Mouse (Mus musculus): ENCODE measurements at regions not wholly inside any gene's neighbourhood (a gene's known extent, or its start where the extent isn't known, plus 50 kb on each side); places are given as distances from the start of the nearest gene placed in this dataset.

- no peak for DNase-seq (ENCODE audit: low spot score)
These were observed 65.7 kb upstream of the Acsl4 start for GRCm38 (mm10) chrX:142456022-142456421.

GRCm38 (mm10) chrX:142464174-142464573, 73.8 kb upstream of the Acsl4 start:
- DNase-seq (ENCODE audit: low spot score): no peak

- no peak for DNase-seq (ENCODE audit: low spot score)
These were observed 74.4 kb upstream of the Acsl4 start for GRCm38 (mm10) chrX:142464756-142465155.

DNA sequence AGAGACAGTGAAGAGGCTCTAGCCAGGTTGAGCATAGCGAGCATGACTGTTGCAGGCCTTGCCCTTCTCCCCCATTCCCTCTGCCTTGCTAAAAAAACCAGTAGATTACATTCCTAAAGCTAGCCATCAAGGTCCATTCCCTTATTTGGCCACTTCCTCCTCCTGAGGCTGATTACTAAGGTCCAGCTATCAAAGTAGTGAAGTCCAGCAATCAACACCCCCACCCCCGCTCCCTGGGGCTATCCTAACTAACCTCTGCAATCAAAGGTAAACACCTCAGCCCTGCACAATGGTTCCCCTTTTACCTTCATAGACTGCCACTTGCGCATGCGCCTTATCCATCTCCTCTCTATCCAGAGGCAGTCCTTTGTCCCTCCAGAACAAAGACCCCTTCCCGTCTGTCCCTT, 77.5 kb upstream of the Acsl4 start:
- no peak for DNase-seq (ENCODE audit: low spot score)

DNA sequence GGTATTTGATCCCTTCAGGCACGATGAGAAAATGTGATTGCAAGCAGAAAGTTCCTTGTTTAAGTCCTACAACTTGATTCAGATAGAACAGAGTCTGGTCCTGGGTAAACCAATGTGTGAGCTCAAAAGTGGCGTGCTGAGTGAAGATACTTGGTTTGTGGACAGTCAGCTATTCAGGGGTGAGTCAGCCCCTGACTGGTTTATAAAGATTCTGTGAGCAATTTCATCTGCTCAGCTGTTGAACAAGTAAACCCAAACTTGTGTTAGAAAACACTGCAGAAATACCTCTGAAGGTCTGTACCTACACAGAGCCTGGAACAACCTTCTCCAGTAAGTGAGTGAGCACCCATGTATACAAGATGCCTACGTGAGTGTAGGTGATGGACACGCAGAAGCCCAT, 78.1 kb upstream of the Acsl4 start:
- DNase-seq (ENCODE audit: low spot score): no peak

DNA sequence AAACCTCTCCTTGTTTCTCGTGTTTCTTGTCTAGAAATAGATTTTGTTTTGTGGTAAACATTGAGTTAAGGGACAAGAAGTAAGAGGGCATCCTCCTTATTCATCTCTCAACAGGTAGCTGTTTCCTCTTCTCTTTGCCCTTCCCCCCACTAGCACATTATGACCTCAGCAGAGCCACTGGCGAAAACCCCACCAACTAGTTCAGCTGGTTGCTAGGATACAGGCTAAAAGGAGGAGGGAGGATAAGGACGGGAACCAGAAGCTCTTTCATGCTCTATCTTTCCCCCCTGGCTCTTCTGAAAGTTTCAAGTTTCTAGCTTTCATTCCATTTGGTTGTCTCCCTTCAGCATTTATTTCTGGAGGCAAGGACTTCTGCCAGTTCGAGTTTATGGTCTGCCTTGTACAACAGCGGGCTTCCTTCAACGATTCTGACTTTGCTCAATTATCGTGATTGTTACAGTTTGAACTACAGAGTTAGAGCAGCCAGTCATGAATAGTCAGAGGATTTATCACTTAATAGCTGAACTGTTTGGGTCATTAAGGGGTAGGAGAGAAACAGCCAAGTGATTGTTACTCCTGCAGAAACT, 78.8 kb upstream of the Acsl4 start:
- no peak for DNase-seq (ENCODE audit: low spot score)

DNA sequence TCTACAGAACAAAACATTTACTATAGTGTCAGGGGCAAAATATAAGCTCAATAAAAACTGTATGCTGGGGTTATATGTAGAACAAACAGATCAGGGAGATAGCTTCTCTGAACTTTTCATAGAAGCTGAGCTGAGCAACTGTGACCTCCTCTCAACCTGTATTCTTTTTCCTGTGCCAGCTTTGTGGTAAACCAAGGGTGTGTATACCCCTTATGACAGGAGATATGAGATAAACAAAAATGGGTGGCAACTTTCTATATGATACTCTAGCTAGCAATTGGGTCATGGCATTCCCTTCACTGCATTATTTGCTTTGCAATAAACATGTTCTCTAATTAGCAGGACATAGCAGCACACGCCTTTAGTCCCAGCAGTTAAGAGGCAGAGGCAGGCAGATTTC, 79.7 kb upstream of the Acsl4 start:
- DNase-seq (ENCODE audit: low spot score): no peak

- DNase-seq (ENCODE audit: low spot score): no peak
These were observed 91.0 kb upstream of the Acsl4 start for GRCm38 (mm10) chrX:142481203-142481815.

DNA sequence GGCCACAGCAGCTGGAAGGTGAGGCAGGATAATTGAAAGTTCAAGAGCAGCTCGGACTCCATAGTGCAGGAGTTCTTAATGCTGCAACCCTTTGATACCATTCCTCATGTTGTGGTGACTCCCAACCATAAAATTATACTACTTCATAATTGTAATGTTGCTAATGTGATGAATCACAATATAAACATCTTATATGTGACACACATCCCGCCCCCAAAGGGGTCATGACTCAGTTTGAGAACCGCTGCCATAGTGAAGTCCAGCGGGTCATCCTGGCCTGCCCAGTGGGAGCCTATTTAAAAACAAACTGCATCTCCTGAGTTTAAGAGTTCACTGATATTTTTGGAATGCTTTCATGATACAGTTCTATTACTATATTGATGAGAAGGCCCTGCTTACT, 97.7 kb upstream of the Acsl4 start:
- no peak for DNase-seq (ENCODE audit: low spot score)

GRCm38 (mm10) chrX:142490093-142490717, 99.9 kb upstream of the Acsl4 start:
- no peak for DNase-seq (ENCODE audit: low spot score)

- no peak for DNase-seq (ENCODE audit: low spot score)
These were observed 110.8 kb upstream of the Acsl4 start for GRCm38 (mm10) chrX:142501094-142501493.

GRCm38 (mm10) chrX:142504962-142505361, 114.6 kb upstream of the Acsl4 start:
- no peak for DNase-seq (ENCODE audit: low spot score)

DNA sequence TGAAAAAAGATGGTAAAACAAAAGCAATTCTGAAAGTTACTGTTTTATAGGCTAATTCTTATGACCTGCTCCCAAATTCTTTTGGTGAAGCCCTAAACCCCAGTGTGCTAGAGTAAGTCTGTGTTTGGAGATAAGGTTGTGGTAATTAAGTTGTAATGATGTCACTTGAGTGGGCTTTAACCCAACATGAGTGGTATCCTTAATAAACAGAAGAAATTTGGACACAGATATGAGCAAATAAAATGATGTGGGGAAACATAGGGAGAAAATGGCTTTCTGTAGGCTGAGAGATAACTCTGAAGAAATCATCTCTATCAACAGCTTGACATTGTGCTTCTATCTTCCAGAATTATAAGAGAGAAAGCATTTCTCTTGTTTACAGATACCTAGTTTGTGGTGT, 117.1 kb upstream of the Acsl4 start:
- DNase-seq (ENCODE audit: low spot score): no peak

- no peak for DNase-seq (ENCODE audit: low spot score)
These were observed 126.2 kb upstream of the Acsl4 start for GRCm38 (mm10) chrX:142516406-142517131.

GRCm38 (mm10) chrX:142517205-142517604, 126.9 kb upstream of the Acsl4 start:
- DNase-seq (ENCODE audit: low spot score): no peak

GRCm38 (mm10) chrX:142521063-142521462, 130.7 kb upstream of the Acsl4 start:
- no peak for DNase-seq (ENCODE audit: low spot score)

DNA sequence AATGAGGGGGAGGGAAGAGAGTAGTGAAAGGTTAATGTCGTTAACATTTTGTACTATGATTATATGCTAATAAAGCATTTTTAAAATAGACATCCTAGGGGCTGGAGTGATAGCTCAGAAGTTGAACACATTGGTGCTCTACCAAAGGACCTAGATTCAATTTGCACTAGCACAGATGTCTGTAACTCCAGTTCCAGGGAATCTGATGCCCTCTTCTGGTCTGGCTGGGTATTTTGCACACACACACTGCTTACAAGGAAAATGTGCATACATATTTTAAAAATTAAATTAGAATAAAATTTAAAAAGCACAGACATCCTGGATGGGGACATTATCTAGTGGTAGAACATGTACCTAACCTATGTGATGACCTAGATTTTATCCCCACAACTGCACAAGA, 136.6 kb upstream of the Acsl4 start:
- DNase-seq (ENCODE audit: low spot score): no peak

DNA sequence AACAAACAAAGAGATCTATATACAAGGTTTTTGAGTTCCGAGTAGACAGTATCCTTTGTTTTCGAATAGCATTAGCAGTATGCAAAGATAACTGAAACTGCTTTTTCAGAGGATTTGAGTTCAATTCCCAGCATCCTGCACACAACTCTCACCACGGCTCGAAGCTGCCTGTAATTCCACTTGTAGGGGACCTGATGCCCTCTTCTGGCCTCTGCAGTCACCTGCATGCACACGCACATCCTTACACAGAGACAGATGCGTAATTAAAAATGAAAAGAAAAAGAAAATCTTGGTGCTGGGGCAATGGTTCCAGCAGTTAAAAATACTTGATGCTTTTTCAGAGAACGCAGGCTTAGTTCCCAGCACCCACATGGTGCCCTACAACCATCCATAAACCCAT, 139.6 kb upstream of the Acsl4 start:
- DNase-seq (ENCODE audit: low spot score): no peak

GRCm38 (mm10) chrX:142534780-142535179, 144.4 kb upstream of the Acsl4 start:
- no peak for DNase-seq (ENCODE audit: low spot score)

DNA sequence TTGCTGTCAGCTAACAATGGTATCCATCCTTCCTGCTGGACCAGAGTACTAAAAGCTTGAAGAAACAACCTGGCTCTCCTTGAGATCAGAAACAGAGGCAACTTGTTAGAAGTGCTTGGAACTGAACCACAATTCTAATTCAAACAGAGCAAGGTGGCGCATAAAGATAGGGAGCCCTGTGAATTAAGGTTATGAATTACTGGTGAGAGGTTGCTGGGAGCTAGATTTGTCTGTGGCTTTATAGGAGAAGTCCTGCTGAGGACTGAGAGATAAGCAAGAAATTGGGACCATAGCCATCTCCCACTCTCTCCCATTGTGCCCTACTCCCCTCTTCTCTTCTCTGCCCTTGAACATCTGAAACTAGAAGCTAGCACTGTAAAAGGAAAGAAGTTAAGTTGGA, 145.2 kb upstream of the Acsl4 start:
- DNase-seq (ENCODE audit: low spot score): no peak

DNA sequence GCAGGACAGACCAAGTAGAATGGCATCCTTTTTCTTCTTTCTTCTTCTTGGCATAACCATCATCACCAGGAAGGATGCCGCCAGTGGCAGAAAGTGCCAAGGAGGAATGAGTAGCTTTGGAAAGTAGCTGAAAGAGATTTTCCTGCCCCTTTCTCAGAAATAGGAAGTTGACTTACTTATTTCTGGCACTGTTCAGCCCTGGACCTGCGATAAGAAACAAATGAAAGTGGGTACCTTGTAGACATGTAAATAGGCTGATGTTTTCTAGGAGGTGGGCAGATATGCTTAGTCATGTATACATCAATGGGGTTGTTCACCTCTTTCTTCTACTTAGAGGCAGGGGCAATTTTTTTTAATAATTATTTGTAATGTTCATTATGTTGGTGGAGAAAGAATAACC, 145.3 kb upstream of the Tmem164 start:
- no peak for DNase-seq (ENCODE audit: low spot score)

GRCm38 (mm10) chrX:142537259-142537963, 143.8 kb upstream of the Tmem164 start:
- DNase-seq (ENCODE audit: low spot score): no peak

DNA sequence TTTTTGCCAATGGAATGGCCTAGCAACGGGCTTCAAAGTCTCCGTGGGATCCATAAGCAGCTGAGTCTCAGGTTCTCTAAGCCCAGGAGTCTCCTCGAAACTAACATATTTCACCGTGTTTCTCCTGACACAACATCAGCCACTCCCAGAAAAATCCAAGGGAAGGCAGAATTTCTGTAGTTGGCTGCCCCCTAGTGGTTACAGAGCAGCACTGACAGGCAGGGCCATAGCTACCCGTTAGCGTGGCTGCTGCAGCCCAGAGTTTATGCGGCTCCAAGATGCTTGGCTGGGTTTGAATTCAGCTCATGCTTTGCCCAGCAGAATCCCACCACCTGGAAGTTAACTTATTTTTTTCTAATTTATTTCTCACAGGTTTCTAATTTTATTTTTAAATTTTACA, 140.9 kb upstream of the Tmem164 start:
- peak; percentile 41 for DNase-seq (ENCODE audit: low spot score)

All from testis, postnatal 14 days (tissue).